Mouse (Mus musculus) neutrophil, adult 5-6 weeks (primary cell): ENCODE data around the gene Prkag1. TPM values are rescaled to one million over a fixed set of nuclear protein-coding genes. Genes with fewer than 3 reads are reported as not detected.

Source experiments
- ATAC-seq: fragments of 151-379, 151-347 bp; 2 replicates; pipeline ENCODE4 v1.8.0; 2017; ENCODE audit warnings: mild to moderate bottlenecking, moderate TSS enrichment; ENCODE audit not compliant: insufficient number of reproducible peaks, poor library complexity, low FRiP score, severe bottlenecking; ENCODE audit errors: extremely low read depth
- total RNA-seq: library from RNA; stranded (forward); fragments of 200-1000 nt; gene quantifications from 2 replicates; pipeline ENCODE4 v1.2.3, GENCODE M21; 2017

Prkag1 gene
- 107 and 111 TPM in 2 replicates for total RNA-seq

- ATAC-seq = peak; percentile 86
Observed at GRCm38 (mm10) chr15:98830736-98831683, at the start of gene Prkag1. TSS of gene Prkag1 (minus strand) at chr15:98831521.

GRCm38 (mm10) chr15:98877331-98877730 lies 46.0 kb upstream of the Prkag1 start:
- ATAC-seq = peak; percentile 43; the same call in 1 of the 2 replicates

- ATAC-seq = peak; percentile 79
Observed at GRCm38 (mm10) chr15:98871916-98872888, 40.9 kb upstream of the Prkag1 start.

GRCm38 (mm10) chr15:98871070-98871915 lies 40.0 kb upstream of the Prkag1 start, which contains the start of gene Kmt2d:
TSS of gene Kmt2d (minus strand) at chr15:98871204.
- no peak for ATAC-seq

- ATAC-seq = no peak
Observed at GRCm38 (mm10) chr15:98870179-98871069, 39.1 kb upstream of the Prkag1 start.

GRCm38 (mm10) chr15:98869342-98870178 lies 38.2 kb upstream of the Prkag1 start:
- ATAC-seq = no peak

- no peak for ATAC-seq
Observed at GRCm38 (mm10) chr15:98868346-98869063, 37.2 kb upstream of the Prkag1 start.

GRCm38 (mm10) chr15:98867321-98867720 lies 36.0 kb upstream of the Prkag1 start:
- peak; percentile 71 for ATAC-seq

GRCm38 (mm10) chr15:98866501-98866900 lies 35.2 kb upstream of the Prkag1 start:
- ATAC-seq = no peak

- no peak for ATAC-seq
Observed at GRCm38 (mm10) chr15:98865771-98866170, 34.5 kb upstream of the Prkag1 start.

GRCm38 (mm10) chr15:98864951-98865350 lies 33.6 kb upstream of the Prkag1 start:
- ATAC-seq = no peak

- ATAC-seq = no peak
Observed at GRCm38 (mm10) chr15:98863451-98863958, 32.2 kb upstream of the Prkag1 start.

- no peak for ATAC-seq
Observed at GRCm38 (mm10) chr15:98861701-98862410, 30.5 kb upstream of the Prkag1 start.

GRCm38 (mm10) chr15:98860921-98861320 lies 29.6 kb upstream of the Prkag1 start:
- ATAC-seq = no peak

- ATAC-seq = no peak
Observed at GRCm38 (mm10) chr15:98859319-98860043, 28.2 kb upstream of the Prkag1 start.
